Mouse (Mus musculus) liver, postnatal 0 days (tissue): Measurements from ENCODE around the gene Krtap15. TPM values are rescaled to one million over a fixed set of nuclear protein-coding genes. Genes with fewer than 3 reads are reported as not detected.

Source experiments
- ATAC-seq: fragments of 200-750 bp; cut with Nextera tagmentation; 2 replicates; pipeline ENCODE4 v1.8.0; 2017; ENCODE audit warnings: mild to moderate bottlenecking, moderate library complexity
- DNase-seq: peaks from one replicate; pipeline ENCODE4 v3.0.0-alpha.2; 2016
- H3K27ac ChIP-seq: fragments of 300-500 bp; sonication (generic); 2 replicates; pipeline ENCODE4 v1.5.1; 2014; ENCODE audit warnings: antibody characterized with exemption, moderate library complexity, mild to moderate bottlenecking, low read depth
- H3K27me3 ChIP-seq: fragments of 300-500 bp; sonication (generic); 2 replicates; pipeline ENCODE4 v1.6.1; 2014; ENCODE audit warnings: low read length, control low read depth, mixed read lengths; ENCODE audit not compliant: insufficient read depth
- H3K36me3 ChIP-seq: fragments of 300-500 bp; sonication (generic); replicated peaks from 2 replicates; pipeline ENCODE4 v1.6.1; 2014; ENCODE audit warnings: mild to moderate bottlenecking, control low read depth, low read length, moderate library complexity, mixed read lengths; ENCODE audit not compliant: insufficient read depth
- H3K4me1 ChIP-seq: fragments of 300-500 bp; sonication (generic); 2 replicates; pipeline ENCODE4 v1.6.1; 2014; ENCODE audit warnings: antibody characterized with exemption, mild to moderate bottlenecking, control low read depth; ENCODE audit not compliant: insufficient read depth
- H3K4me2 ChIP-seq: fragments of 300-500 bp; sonication (generic); 2 replicates; pipeline ENCODE4 v1.6.1; 2014; ENCODE audit warnings: low read depth, mild to moderate bottlenecking, low read length, moderate library complexity, mixed read lengths
- H3K4me3 ChIP-seq: fragments of 300-500 bp; sonication (generic); 2 replicates; pipeline ENCODE4 v1.5.1; 2014; ENCODE audit warnings: low read depth, low read length
- H3K9ac ChIP-seq: fragments of 300-500 bp; sonication (generic); replicated peaks from 2 replicates; pipeline ENCODE4 v1.6.1; 2014; ENCODE audit warnings: mild to moderate bottlenecking, moderate library complexity
- H3K9me3 ChIP-seq: fragments of 300-500 bp; sonication (generic); 2 replicates; pipeline ENCODE4 v1.6.1; 2016; ENCODE audit warnings: mild to moderate bottlenecking, control low read depth, low read length, mixed read lengths
- CTCF ChIP-seq: sonication (generic); IDR thresholded peaks from 2 replicates; pipeline ENCODE4 v1.5.1; 2016; ENCODE audit warnings: antibody characterized with exemption, low read depth
- EP300 ChIP-seq: IDR thresholded peaks from 2 replicates; pipeline ENCODE4 v1.6.1; 2016; ENCODE audit warnings: antibody characterized with exemption, low read depth, mild to moderate bottlenecking
- WGBS: fragments of 180-500 bp; shearing (Covaris S2); extraction: QIAGEN DNeasy Blood & Tissue Kit; methylation state at CpG from one replicate; pipeline ENCODE4 v1.1.7; 2014; ENCODE audit not compliant: insufficient replicate concordance; 5-methylcytosine and 5-hydroxymethylcytosine counted together
- polyA plus RNA-seq: library from polyadenylated mRNA; unstranded; fragments of >200 nt; fragmentation: Nextera tagmentation; extraction: Ambion mirVana; gene quantifications from 2 replicates; pipeline ENCODE4 v1.2.1, GENCODE M21; 2015

The Krtap15 gene
- polyA plus RNA-seq, 1 experiment from 2014 or later = not detected

GRCm38 (mm10) chr16:88826095-88826652 lies 6.2 kb downstream of the Krtap15 start, which contains the start of gene Krtap14:
Gene Krtap14 (minus strand): TSS chr16:88826145.
- H3K27me3 ChIP-seq = no peaks in the 10 kb centered on the region
- no peaks in the 10 kb centered on the region for H3K9me3 ChIP-seq
- no peaks in the 10 kb centered on the region for H3K36me3 ChIP-seq
- no peak within 1 kb of the TSS for H3K4me3 ChIP-seq
- H3K9ac ChIP-seq = no peak within 1 kb of the TSS
- no peak for DNase-seq
- no peak within 1 kb of the TSS for H3K4me2 ChIP-seq
- H3K4me1 ChIP-seq = no peaks in the 10 kb centered on the region
- 84% methylated on average over 9 of the region's 9 CpGs for WGBS
- no peak for ATAC-seq
- TF ChIP-seq CTCF (no peak), EP300 (no peak)
- no peak within 1 kb of the TSS for H3K27ac ChIP-seq

- no peak overlapping the region for H3K9ac ChIP-seq
- ATAC-seq (no peak), DNase-seq (no peak)
- TF ChIP-seq EP300 (no peak), CTCF (no peak)
- no peaks in the 10 kb centered on the region for H3K9me3 ChIP-seq
- H3K4me3 ChIP-seq = no peak overlapping the region
- no peak overlapping the region for H3K4me2 ChIP-seq
- no peaks in the 10 kb centered on the region for H3K36me3 ChIP-seq
- 69% methylated on average over 3 of the region's 3 CpGs for WGBS
- H3K27me3 ChIP-seq = no peaks in the 10 kb centered on the region
- no peak overlapping the region for H3K27ac ChIP-seq
- no peaks in the 10 kb centered on the region for H3K4me1 ChIP-seq
Observed at GRCm38 (mm10) chr16:88826978-88827377, 7.0 kb downstream of the Krtap15 start.

- peaks cover 2% of the 10 kb centered on the region; the same call in 1 of the 2 replicates for H3K4me1 ChIP-seq
- H3K4me2 ChIP-seq = no peak overlapping the region
- no peaks in the 10 kb centered on the region for H3K9me3 ChIP-seq
- H3K27ac ChIP-seq = peak overlapping the region; percentile 80
- H3K27me3 ChIP-seq = no peaks in the 10 kb centered on the region
- no peak for DNase-seq
- no peak overlapping the region for H3K9ac ChIP-seq
- WGBS = 64% methylated on average over 1 of the region's 1 CpGs
- 0 out of 2 replicates have a peak, but pooled peaks have one; percentile 37 for ATAC-seq
- no peak overlapping the region for H3K4me3 ChIP-seq
- no peaks in the 10 kb centered on the region for H3K36me3 ChIP-seq
- no peak for TF ChIP-seq CTCF
- no peak for TF ChIP-seq EP300
Observed at GRCm38 (mm10) chr16:88847363-88847762, 27.3 kb downstream of the Krtap15 start.

- H3K4me2 ChIP-seq = no peak overlapping the region
- WGBS = 54% methylated on average over 4 of the region's 4 CpGs
- H3K9ac ChIP-seq = no peak overlapping the region
- H3K27ac ChIP-seq = peak overlapping the region; percentile 80
- H3K4me3 ChIP-seq = no peak overlapping the region
- no peaks in the 10 kb centered on the region for H3K36me3 ChIP-seq
- no peaks in the 10 kb centered on the region for H3K9me3 ChIP-seq
- TF ChIP-seq CTCF = no peak
- TF ChIP-seq EP300 = 0 out of 2 replicates have a peak, but pooled peaks have one; percentile 23
- peaks cover 2% of the 10 kb centered on the region; the same call in 1 of the 2 replicates for H3K4me1 ChIP-seq
- ATAC-seq = peak; percentile 78
- no peaks in the 10 kb centered on the region for H3K27me3 ChIP-seq
- DNase-seq = no peak
Observed at GRCm38 (mm10) chr16:88848558-88848957, 28.5 kb downstream of the Krtap15 start.

GRCm38 (mm10) chr16:88851450-88851849 lies 31.4 kb downstream of the Krtap15 start:
- H3K36me3 ChIP-seq = no peaks in the 10 kb centered on the region
- no peaks in the 10 kb centered on the region for H3K27me3 ChIP-seq
- no peak overlapping the region for H3K9ac ChIP-seq
- DNase-seq (peak; percentile 36), ATAC-seq (no peak)
- TF ChIP-seq EP300 = no peak
- TF ChIP-seq CTCF = peak; percentile 71
- H3K4me2 ChIP-seq = no peak overlapping the region
- H3K27ac ChIP-seq = no peak overlapping the region
- H3K9me3 ChIP-seq = no peaks in the 10 kb centered on the region
- WGBS = 15% methylated on average over 5 of the region's 5 CpGs
- H3K4me3 ChIP-seq = no peak overlapping the region
- peaks cover 2% of the 10 kb centered on the region; the same call in 1 of the 2 replicates for H3K4me1 ChIP-seq

GRCm38 (mm10) chr16:88864887-88865407 lies 44.9 kb downstream of the Krtap15 start:
- ATAC-seq (no peak), DNase-seq (no peak)
- Histone ChIP-seq H3K4me1 (no peaks in the 10 kb centered on the region), H3K27ac (no peak overlapping the region), H3K27me3 (no peaks in the 10 kb centered on the region), H3K4me2 (no peak overlapping the region), H3K9ac (no peak overlapping the region), H3K4me3 (no peak overlapping the region), H3K36me3 (no peaks in the 10 kb centered on the region), H3K9me3 (no peaks in the 10 kb centered on the region)
- 71% methylated on average over 4 of the region's 4 CpGs for WGBS
- TF ChIP-seq CTCF (no peak), EP300 (no peak)
